Mouse (Mus musculus) lung, postnatal 0 days (tissue): ENCODE data around the gene 2200002D01Rik. TPM values are rescaled to one million over a fixed set of nuclear protein-coding genes. Genes with fewer than 3 reads are reported as not detected.
A peak's percentile ranks its signal among the peaks of the same experiment; 100 is the strongest.

Source experiments
- ATAC-seq: fragments of 200-750 bp; cut with Nextera tagmentation; 2 replicates; pipeline ENCODE4 v1.8.0; 2017; ENCODE audit warnings: moderate library complexity
- DNase-seq: peaks from one replicate; pipeline ENCODE4 v3.0.0-alpha.2; 2016; ENCODE audit warnings: low spot score
- H3K27ac ChIP-seq: fragments of 300-500 bp; sonication (generic); 2 replicates; pipeline ENCODE4 v1.5.1; 2014; ENCODE audit warnings: antibody characterized with exemption, mild to moderate bottlenecking, low read length, mixed read lengths
- H3K27me3 ChIP-seq: fragments of 300-500 bp; sonication (generic); replicated peaks from 2 replicates; pipeline ENCODE4 v1.6.1; 2014; ENCODE audit warnings: low read length, mixed read lengths; ENCODE audit not compliant: insufficient read depth
- H3K36me3 ChIP-seq: fragments of 300-500 bp; sonication (generic); 2 replicates; pipeline ENCODE4 v1.6.1; 2014; ENCODE audit warnings: low read length, mixed read lengths; ENCODE audit not compliant: insufficient read depth
- H3K4me1 ChIP-seq: fragments of 300-500 bp; sonication (generic); 2 replicates; pipeline ENCODE4 v1.6.1; 2014; ENCODE audit warnings: antibody characterized with exemption, low read depth, low read length, mixed read lengths; ENCODE audit not compliant: insufficient read depth
- H3K4me2 ChIP-seq: fragments of 300-500 bp; sonication (generic); replicated peaks from 2 replicates; pipeline ENCODE4 v1.6.1; 2014; ENCODE audit warnings: low read depth, mild to moderate bottlenecking, low read length, moderate library complexity, mixed read lengths
- H3K4me3 ChIP-seq: fragments of 300-500 bp; sonication (generic); 2 replicates; pipeline ENCODE4 v1.5.1; 2014; ENCODE audit warnings: low read depth, low read length
- H3K9ac ChIP-seq: fragments of 300-500 bp; sonication (generic); replicated peaks from 2 replicates; pipeline ENCODE4 v1.6.1; 2014; ENCODE audit warnings: low read depth, mild to moderate bottlenecking
- H3K9me3 ChIP-seq: fragments of 300-500 bp; sonication (generic); 2 replicates; pipeline ENCODE4 v1.6.1; 2016; ENCODE audit warnings: low read length, mixed read lengths
- CTCF ChIP-seq: IDR thresholded peaks from 2 replicates; pipeline ENCODE4 v1.5.1; 2016; ENCODE audit warnings: antibody characterized with exemption, mild to moderate bottlenecking
- EP300 ChIP-seq: IDR thresholded peaks from 2 replicates; pipeline ENCODE4 v1.6.1; 2016; ENCODE audit warnings: antibody characterized with exemption, mild to moderate bottlenecking, control low read depth
- WGBS: fragments of 180-500 bp; shearing (Covaris S2); extraction: QIAGEN DNeasy Blood & Tissue Kit; methylation state at CpG from one replicate; pipeline ENCODE4 v1.1.7; 2014; 5-methylcytosine and 5-hydroxymethylcytosine counted together
- polyA plus RNA-seq: library from polyadenylated mRNA; unstranded; fragments of >200 nt; fragmentation: Nextera tagmentation; extraction: Ambion mirVana; gene quantifications from 2 replicates; pipeline ENCODE4 v1.2.1, GENCODE M21; 2015

2200002D01Rik gene
- polyA plus RNA-seq, 1 experiment from 2014 or later: 123 TPM

GRCm38 (mm10) chr7:29236593-29236992, 11.7 kb downstream of the 2200002D01Rik start:
- H3K4me3 ChIP-seq: no peak overlapping the region
- ATAC-seq: no peak
- WGBS: 74% methylated on average over 4 of the region's 4 CpGs

GRCm38 (mm10) chr7:29234661-29235060, 13.6 kb downstream of the 2200002D01Rik start:
- ATAC-seq: no peak
- Histone ChIP-seq H3K4me3 (no peak overlapping the region), H3K9ac (no peak overlapping the region), H3K36me3 (no peaks in the 10 kb centered on the region), H3K27me3 (no peaks in the 10 kb centered on the region), H3K4me2 (no peak overlapping the region), H3K4me1 (peaks cover 8% of the 10 kb centered on the region; the same call in 1 of the 2 replicates), H3K27ac (peak overlapping the region; percentile 60; the same call in 1 of the 2 replicates), H3K9me3 (no peaks in the 10 kb centered on the region)
- no peak for DNase-seq
- 79% methylated on average over 5 of the region's 5 CpGs for whole genome bisulfite sequencing
- no peak for TF ChIP-seq EP300
- TF ChIP-seq CTCF: peak; percentile 49

More at GRCm38 (mm10) chr7:29236593-29236992, 11.7 kb downstream of the 2200002D01Rik start:
- Histone ChIP-seq H3K27ac (no peak overlapping the region), H3K4me1 (peaks cover 8% of the 10 kb centered on the region; the same call in 1 of the 2 replicates), H3K9me3 (no peaks in the 10 kb centered on the region), H3K4me2 (no peak overlapping the region), H3K27me3 (no peaks in the 10 kb centered on the region), H3K9ac (no peak overlapping the region), H3K36me3 (no peaks in the 10 kb centered on the region)
- no peak for DNase-seq
- TF ChIP-seq EP300: no peak
- no peak for TF ChIP-seq CTCF

- Histone ChIP-seq H3K4me2 (no peak overlapping the region), H3K9ac (no peak overlapping the region), H3K4me1 (peaks cover 3% of the 10 kb centered on the region; the same call in 1 of the 2 replicates), H3K27me3 (no peaks in the 10 kb centered on the region), H3K9me3 (no peaks in the 10 kb centered on the region), H3K27ac (peak overlapping the region; percentile 64), H3K4me3 (no peak overlapping the region), H3K36me3 (no peaks in the 10 kb centered on the region)
- DNase-seq (peak; percentile 80), ATAC-seq (peak; percentile 22)
- TF ChIP-seq EP300 (peak; percentile 85), CTCF (no peak)
- WGBS: 37% methylated on average over 6 of the region's 6 CpGs
Observed at GRCm38 (mm10) chr7:29233745-29234144, 14.5 kb downstream of the 2200002D01Rik start.

- peak within 1 kb of the TSS; percentile 61 for H3K4me3 ChIP-seq
- peak within 1 kb of the TSS; percentile 48 for H3K9ac ChIP-seq
- under 1% methylated on average over 58 of the region's 62 CpGs for WGBS
- H3K4me2 ChIP-seq: peak within 1 kb of the TSS; percentile 95
- peak within 1 kb of the TSS; percentile 79 for H3K27ac ChIP-seq
- peak; percentile 45 for ATAC-seq
- DNase-seq: peak; percentile 56
- H3K36me3 ChIP-seq: no peaks in the 10 kb centered on the region
- H3K9me3 ChIP-seq: no peaks in the 10 kb centered on the region
- no peak for TF ChIP-seq EP300
- TF ChIP-seq CTCF: no peak
- H3K27me3 ChIP-seq: no peaks in the 10 kb centered on the region
- H3K4me1 ChIP-seq: no peaks in the 10 kb centered on the region
Observed at GRCm38 (mm10) chr7:29232247-29233013, 15.8 kb downstream of the 2200002D01Rik start, which contains the start of gene Kcnk6. TSS of gene Kcnk6 (minus strand) at chr7:29232515.

- DNase-seq (no peak), ATAC-seq (no peak)
- TF ChIP-seq CTCF (no peak), EP300 (no peak)
- H3K4me2 ChIP-seq: peak overlapping the region; percentile 95
- peak overlapping the region; percentile 79; the same call in 1 of the 2 replicates for H3K27ac ChIP-seq
- no peaks in the 10 kb centered on the region for H3K4me1 ChIP-seq
- no peaks in the 10 kb centered on the region for H3K36me3 ChIP-seq
- H3K27me3 ChIP-seq: no peaks in the 10 kb centered on the region
- no peaks in the 10 kb centered on the region for H3K9me3 ChIP-seq
- WGBS: 56% methylated on average over 3 of the region's 3 CpGs
- H3K9ac ChIP-seq: no peak overlapping the region; the same call in 1 of the 2 replicates
- H3K4me3 ChIP-seq: peak overlapping the region; percentile 61
Observed at GRCm38 (mm10) chr7:29231517-29231916, 16.7 kb downstream of the 2200002D01Rik start.

- Histone ChIP-seq H3K4me2 (peak overlapping the region; percentile 12; the same call in 1 of the 2 replicates), H3K9ac (no peak overlapping the region), H3K27me3 (no peaks in the 10 kb centered on the region), H3K4me3 (no peak overlapping the region), H3K4me1 (no peaks in the 10 kb centered on the region), H3K36me3 (no peaks in the 10 kb centered on the region), H3K9me3 (no peaks in the 10 kb centered on the region), H3K27ac (no peak overlapping the region)
- 42% methylated on average over 3 of the region's 3 CpGs for WGBS
- TF ChIP-seq CTCF: no peak
- peak; percentile 50; the same call in 1 of the 2 replicates for TF ChIP-seq EP300
- ATAC-seq: no peak
- DNase-seq: no peak
Observed at GRCm38 (mm10) chr7:29230560-29230959, 17.7 kb downstream of the 2200002D01Rik start.
